Comparison of ENCODE assay signal across 28 mouse cellular contexts in genomic region chr16:20750518-20750917, GRCm38 (mm10). TPM values are rescaled to one million over a fixed set of nuclear protein-coding genes. Genes with fewer than 3 reads are reported as not detected.
DNase-seq lines count a peak whose midpoint lies in the region; ATAC-seq and TF ChIP-seq lines count a peak whose summit lies in the region.
"Had no signal": no experiment of that assay in that cellular context is flagged by ENCODE, and none has a peak within 500 bp of the region (broad histone marks: within the 10 kb centered on the region; RNA-seq: fewer than 3 reads in every experiment).

No protein-coding gene starts in this region.

- H3K4me1 ChIP-seq in megakaryocyte, embryonic 14.5 days = peaks cover 1% of the 10 kb centered on the region; the same call in 1 of the 2 replicates
- H3K4me1 ChIP-seq in limb, embryonic 13.5 days = peaks cover 9% of the 10 kb centered on the region
- H3K4me1 ChIP-seq: embryonic facial prominence, embryonic 15.5 days; hindbrain, embryonic 10.5 days; midbrain, embryonic 15.5 days; neural tube, embryonic 12.5 days had no signal

- ATAC-seq in megakaryocyte, adult 5-6 weeks (ENCODE audit: poor library complexity, severe bottlenecking) = no peak
- peak; percentile 48 for ATAC-seq in limb, embryonic 13.5 days (ENCODE audit: low FRiP score, low read depth)
- ATAC-seq: forebrain, embryonic 16.5 days; hindbrain, postnatal 0 days; intestine, embryonic 16.5 days; liver, postnatal 0 days; lung, postnatal 0 days; midbrain, embryonic 15.5 days had no signal

- no peak overlapping the region for H3K9ac ChIP-seq in limb, embryonic 13.5 days
- H3K9ac ChIP-seq: embryonic facial prominence, embryonic 15.5 days; liver, postnatal 0 days; midbrain, embryonic 15.5 days; neural tube, embryonic 12.5 days had no signal

- peaks cover 5% of the 10 kb centered on the region; the same call in 1 of the 2 replicates for H3K9me3 ChIP-seq in megakaryocyte, embryonic 14.5 days
- H3K9me3 ChIP-seq in limb, embryonic 13.5 days = no peaks in the 10 kb centered on the region
- H3K9me3 ChIP-seq: embryonic facial prominence, embryonic 15.5 days; hindbrain, embryonic 10.5 days; midbrain, embryonic 15.5 days; neural tube, embryonic 12.5 days had no signal

- peak overlapping the region; percentile 38 for H3K4me2 ChIP-seq in limb, embryonic 13.5 days (replicated peaks)
- H3K4me2 ChIP-seq: embryonic facial prominence, embryonic 15.5 days; heart, embryonic 11.5 days; liver, embryonic 11.5 days; midbrain, embryonic 15.5 days; neural tube, embryonic 12.5 days had no signal

- no peak for DNase-seq in gastrocnemius, adult 2 months
- no peak for DNase-seq in gastrocnemius, postnatal 4 days (ENCODE audit: low spot score in 2 of 2)
- peak; percentile 74 for DNase-seq in NIH3T3 (ENCODE audit: low read depth)
- DNase-seq in lung, postnatal 25 days (ENCODE audit: low spot score) = no peak
- DNase-seq in thymus, postnatal 10 days (ENCODE audit: low spot score in 2 of 2) = no peak
- DNase-seq: adrenal gland, postnatal 25 days; cerebellum, adult 11 months; cerebellum, postnatal 10 days; gastrocnemius, postnatal 36 days; kidney, adult 9 months; kidney, postnatal 14 days; liver, postnatal 0 days; retina, postnatal 1 day; thymus, adult 18-20 months had no signal

- H3K4me3 ChIP-seq in gastrocnemius, adult 2 months = no peak overlapping the region
- H3K4me3 ChIP-seq in megakaryocyte, embryonic 14.5 days (replicated peaks) = peak overlapping the region; percentile 50
- H3K4me3 ChIP-seq in limb, embryonic 13.5 days = no peak overlapping the region
- H3K4me3 ChIP-seq: embryonic facial prominence, embryonic 15.5 days; hindbrain, embryonic 10.5 days; midbrain, embryonic 15.5 days; neural tube, embryonic 12.5 days had no signal

- peaks cover 16% of the 10 kb centered on the region for H3K27me3 ChIP-seq in megakaryocyte, embryonic 14.5 days (replicated peaks)
- H3K27me3 ChIP-seq in limb, embryonic 13.5 days = no peaks in the 10 kb centered on the region
- H3K27me3 ChIP-seq: embryonic facial prominence, embryonic 15.5 days; midbrain, embryonic 15.5 days; neural tube, embryonic 12.5 days had no signal

- WGBS in limb, embryonic 13.5 days = 23% methylated on average over 8 of the region's 8 CpGs

- H3K36me3 ChIP-seq in megakaryocyte, embryonic 14.5 days (replicated peaks; ENCODE audit: low read length) = no peaks in the 10 kb centered on the region
- H3K36me3 ChIP-seq in limb, embryonic 13.5 days = no peaks in the 10 kb centered on the region
- H3K36me3 ChIP-seq: embryonic facial prominence, embryonic 15.5 days; hindbrain, embryonic 10.5 days; midbrain, embryonic 15.5 days; neural tube, embryonic 12.5 days had no signal

- intact Hi-C loops in gastrocnemius, adult 2 months (cut with DNase I) = no loop called here

- peak overlapping the region; percentile 46; the same call in 1 of the 2 replicates for H3K27ac ChIP-seq in gastrocnemius, adult 2 months
- no peak overlapping the region for H3K27ac ChIP-seq in limb, embryonic 13.5 days
- H3K27ac ChIP-seq: embryonic facial prominence, embryonic 15.5 days; hindbrain, embryonic 10.5 days; hindbrain, postnatal 0 days; midbrain, embryonic 15.5 days; neural tube, embryonic 12.5 days had no signal

- TF ChIP-seq CTCF in gastrocnemius, adult 2 months (IDR thresholded peaks at IDR 0.05) = no peak

RNA-seq across cellular contexts. Expression of gene Thpo, which starts 16.2 kb away (rescaled TPM):
- 1 to 10 TPM; 5.1 to 6.3 TPM for total RNA-seq in gastrocnemius, adult 2 months (2021)
- total RNA-seq in gastrocnemius, postnatal 4 days (2021) = 1 to 10 TPM; 1.5 to 1.7 TPM
- not detected in 2 replicates for polyA plus RNA-seq in megakaryocyte, embryonic 14.5 days (2012; ENCODE audit: insufficient read depth, low replicate concordance)
- not detected in 2 replicates for total RNA-seq in megakaryocyte, adult 5-6 weeks (2015)
- total RNA-seq in megakaryocyte, adult 5-6 weeks (2017) = not detected in 2 replicates
- polyA plus RNA-seq in limb, embryonic 13.5 days (2015; fragmentation: Nextera tagmentation; extraction: Ambion mirVana) = 0.66 and 0.74 TPM in 2 replicates
- total RNA-seq: megakaryocyte progenitor cell, adult 5-6 weeks had no signal

RNA-seq across cellular contexts. Expression of gene Chrd, which starts 17.6 kb away (rescaled TPM):
- total RNA-seq in gastrocnemius, adult 2 months (2021) = 1 to 10 TPM; 2.9 to 3.6 TPM
- 10 to 100 TPM; 10.6 to 10.7 TPM for total RNA-seq in gastrocnemius, postnatal 4 days (2021)
- polyA plus RNA-seq in megakaryocyte, embryonic 14.5 days (2012; ENCODE audit: insufficient read depth, low replicate concordance) = not detected in 2 replicates
- not detected in 2 replicates for total RNA-seq in megakaryocyte, adult 5-6 weeks (2015)
- not detected in 2 replicates for total RNA-seq in megakaryocyte, adult 5-6 weeks (2017)
- 9.1 and 9.3 TPM in 2 replicates for polyA plus RNA-seq in limb, embryonic 13.5 days (2015; fragmentation: Nextera tagmentation; extraction: Ambion mirVana)
- total RNA-seq: megakaryocyte progenitor cell, adult 5-6 weeks had no signal

RNA-seq across cellular contexts. Expression of gene Clcn2, which starts 33.0 kb away (rescaled TPM):
- total RNA-seq in gastrocnemius, adult 2 months (2021) = 1 to 10 TPM in 1 of 2 experiments, under 1 TPM in 1; 0.89 to 1.0 TPM
- total RNA-seq in gastrocnemius, postnatal 4 days (2021) = 1 to 10 TPM; 4.5 to 4.9 TPM
- 2.1 TPM in 1 of 2 replicates, not detected in the other for polyA plus RNA-seq in megakaryocyte, embryonic 14.5 days (2012; ENCODE audit: insufficient read depth, low replicate concordance)
- total RNA-seq in megakaryocyte, adult 5-6 weeks (2015) = 0.49 and 0.84 TPM in 2 replicates
- total RNA-seq in megakaryocyte, adult 5-6 weeks (2017) = 1.3 and 1.4 TPM in 2 replicates
- 23.3 and 23.5 TPM in 2 replicates for polyA plus RNA-seq in limb, embryonic 13.5 days (2015; fragmentation: Nextera tagmentation; extraction: Ambion mirVana)

RNA-seq across cellular contexts. Expression of gene Polr2h, which starts 33.1 kb away (rescaled TPM):
- total RNA-seq in gastrocnemius, adult 2 months (2021) = 1 to 10 TPM; 7.6 to 9.2 TPM
- 10 to 100 TPM; 20.1 to 20.6 TPM for total RNA-seq in gastrocnemius, postnatal 4 days (2021)
- polyA plus RNA-seq in megakaryocyte, embryonic 14.5 days (2012; ENCODE audit: insufficient read depth, low replicate concordance) = 2.9 TPM in 1 of 2 replicates, not detected in the other
- total RNA-seq in megakaryocyte, adult 5-6 weeks (2015) = 34.7 and 36.7 TPM in 2 replicates
- 27.8 and 29.2 TPM in 2 replicates for total RNA-seq in megakaryocyte, adult 5-6 weeks (2017)
- polyA plus RNA-seq in limb, embryonic 13.5 days (2015; fragmentation: Nextera tagmentation; extraction: Ambion mirVana) = 117 and 118 TPM in 2 replicates

RNA-seq across cellular contexts. Expression of gene Fam131a, which starts 57.5 kb away (rescaled TPM):
- total RNA-seq in gastrocnemius, adult 2 months (2021) = 10 to 100 TPM; 46.0 to 62.9 TPM
- 10 to 100 TPM; 40.5 to 44.9 TPM for total RNA-seq in gastrocnemius, postnatal 4 days (2021)
- 7.9 and 8.6 TPM in 2 replicates for polyA plus RNA-seq in megakaryocyte, embryonic 14.5 days (2012; ENCODE audit: insufficient read depth, low replicate concordance)
- 0.09 and 0.33 TPM in 2 replicates for total RNA-seq in megakaryocyte, adult 5-6 weeks (2015)
- 0.16 and 0.55 TPM in 2 replicates for total RNA-seq in megakaryocyte, adult 5-6 weeks (2017)
- polyA plus RNA-seq in limb, embryonic 13.5 days (2015; fragmentation: Nextera tagmentation; extraction: Ambion mirVana) = 8.5 and 10.4 TPM in 2 replicates
- total RNA-seq: megakaryocyte progenitor cell, adult 5-6 weeks had no signal
